Mouse (Mus musculus) gastrocnemius, adult 8-10 months (tissue): ENCODE results near the gene Rgl1. TPM values are rescaled to one million over a fixed set of nuclear protein-coding genes. Genes with fewer than 3 reads are reported as not detected.
"Not testable (repeated sequence)": the region's sequence is repeated elsewhere in the genome, so short reads cannot be mapped to it uniquely, and the experiment has no call there.

Experiments
- DNase-seq, 2 experiments: peaks; one replicate each; pipeline ENCODE4 v3.0.0; 2022; ENCODE audit warnings: low spot score in 2 of 2
- total RNA-seq, 4 experiments: library from RNA; stranded (reverse); gene quantifications; 2 replicates each; pipeline ENCODE4 v1.2.4; 2022

The Rgl1 gene
- total RNA-seq, 4 experiments from 2014 or later = 2.9 to 9.4 (median 5.3) TPM

DNA sequence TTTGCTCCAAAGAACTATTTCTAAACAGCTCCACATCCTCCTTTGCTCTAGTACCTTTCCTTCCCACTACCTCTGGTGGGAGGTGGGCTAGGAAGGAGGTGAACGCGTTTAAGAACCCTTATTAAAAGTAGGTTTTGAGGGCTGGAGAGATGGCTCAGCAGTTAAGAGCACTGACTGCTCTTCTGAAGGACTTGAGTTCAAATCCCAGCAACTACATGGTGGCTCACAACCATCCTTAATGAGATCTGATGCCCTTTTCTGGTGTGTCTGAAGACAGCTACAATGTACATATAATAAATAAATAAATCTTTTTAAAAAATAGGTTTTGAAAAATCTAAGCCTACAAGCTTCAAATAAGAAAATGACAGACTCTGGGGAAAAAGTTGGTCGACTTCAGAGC lies 19.3 kb upstream of the Rgl1 start:
- not testable (repeated sequence) for DNase-seq

DNA sequence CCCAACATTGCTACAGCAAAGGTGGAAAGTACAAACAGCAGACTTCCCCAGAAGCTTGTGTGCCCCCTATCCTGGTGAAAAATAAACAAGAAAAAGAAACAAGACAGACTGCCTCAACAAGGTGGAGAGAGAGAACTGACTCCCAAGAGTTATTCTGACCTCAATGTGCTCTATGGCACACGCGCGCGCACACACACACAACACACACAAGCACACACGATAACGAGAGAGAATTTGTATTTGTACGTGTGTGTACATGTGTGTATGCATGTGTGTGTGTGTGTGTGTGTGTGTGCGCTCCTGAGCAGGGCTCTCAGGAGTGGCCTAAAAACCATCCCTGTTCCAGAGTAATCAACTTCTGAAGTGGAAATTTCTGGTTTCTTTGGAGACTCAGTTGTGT lies 18.5 kb upstream of the Rgl1 start:
- no peak for DNase-seq

DNA sequence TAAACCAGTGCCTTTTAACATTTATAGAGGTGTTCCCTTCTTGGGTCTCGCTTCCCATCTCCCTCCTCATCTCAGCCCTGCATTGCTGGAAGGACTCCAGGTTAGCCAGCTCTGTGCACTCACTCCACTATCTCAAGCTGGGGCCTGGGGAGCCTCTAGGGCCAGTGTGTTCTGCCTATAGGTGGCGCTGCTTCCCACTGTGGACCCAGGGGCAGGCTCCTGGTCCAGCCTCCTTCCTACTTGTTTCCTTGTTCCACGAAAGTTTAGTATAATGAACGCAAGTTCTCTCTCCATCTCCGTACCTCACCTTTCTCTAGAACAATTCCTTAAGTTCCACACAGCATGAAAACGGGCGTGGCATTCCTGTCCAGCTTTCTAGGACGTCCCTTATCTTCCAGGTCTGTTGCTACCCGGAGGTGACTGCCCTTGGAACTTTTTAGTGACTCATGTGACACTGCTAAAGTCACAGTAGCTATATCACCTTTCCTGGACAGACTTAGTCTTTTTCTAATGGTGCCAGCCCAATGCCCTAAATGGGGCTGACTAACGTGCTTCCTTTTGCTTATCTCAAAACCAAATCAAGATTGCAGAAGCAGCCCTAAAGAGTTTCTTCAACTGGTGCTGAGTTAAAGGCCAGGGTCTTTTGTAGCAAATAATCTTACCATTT lies 13.1 kb upstream of the Rgl1 start:
- peak; percentile 53 to 55 for DNase-seq

GRCm38 (mm10) chr1:152774601-152775000 lies 8.4 kb upstream of the Rgl1 start:
- not testable (repeated sequence) for DNase-seq

DNA sequence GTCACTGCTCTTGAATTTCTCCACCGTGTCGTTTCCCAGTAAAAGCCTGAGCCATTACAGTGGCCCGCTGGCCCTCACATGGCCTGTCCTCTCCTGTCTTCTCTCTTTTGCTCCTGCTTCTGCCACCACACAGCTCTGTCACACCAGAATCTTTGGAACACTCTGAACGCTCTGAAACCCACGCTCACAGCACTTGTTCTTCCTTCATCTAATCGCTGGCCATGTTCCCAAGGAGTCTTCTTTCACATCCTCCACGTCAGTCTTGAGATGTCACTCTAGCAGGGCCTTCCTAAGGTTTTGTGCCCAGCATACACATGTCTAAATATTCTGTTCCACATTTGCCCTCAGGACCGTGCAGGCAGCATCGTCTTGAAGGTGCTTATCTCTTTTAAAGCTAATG lies 4.9 kb upstream of the Rgl1 start:
- no peak for DNase-seq

GRCm38 (mm10) chr1:152767749-152768488 lies 1.8 kb upstream of the Rgl1 start:
- DNase-seq = peak; percentile 64 to 68

DNA sequence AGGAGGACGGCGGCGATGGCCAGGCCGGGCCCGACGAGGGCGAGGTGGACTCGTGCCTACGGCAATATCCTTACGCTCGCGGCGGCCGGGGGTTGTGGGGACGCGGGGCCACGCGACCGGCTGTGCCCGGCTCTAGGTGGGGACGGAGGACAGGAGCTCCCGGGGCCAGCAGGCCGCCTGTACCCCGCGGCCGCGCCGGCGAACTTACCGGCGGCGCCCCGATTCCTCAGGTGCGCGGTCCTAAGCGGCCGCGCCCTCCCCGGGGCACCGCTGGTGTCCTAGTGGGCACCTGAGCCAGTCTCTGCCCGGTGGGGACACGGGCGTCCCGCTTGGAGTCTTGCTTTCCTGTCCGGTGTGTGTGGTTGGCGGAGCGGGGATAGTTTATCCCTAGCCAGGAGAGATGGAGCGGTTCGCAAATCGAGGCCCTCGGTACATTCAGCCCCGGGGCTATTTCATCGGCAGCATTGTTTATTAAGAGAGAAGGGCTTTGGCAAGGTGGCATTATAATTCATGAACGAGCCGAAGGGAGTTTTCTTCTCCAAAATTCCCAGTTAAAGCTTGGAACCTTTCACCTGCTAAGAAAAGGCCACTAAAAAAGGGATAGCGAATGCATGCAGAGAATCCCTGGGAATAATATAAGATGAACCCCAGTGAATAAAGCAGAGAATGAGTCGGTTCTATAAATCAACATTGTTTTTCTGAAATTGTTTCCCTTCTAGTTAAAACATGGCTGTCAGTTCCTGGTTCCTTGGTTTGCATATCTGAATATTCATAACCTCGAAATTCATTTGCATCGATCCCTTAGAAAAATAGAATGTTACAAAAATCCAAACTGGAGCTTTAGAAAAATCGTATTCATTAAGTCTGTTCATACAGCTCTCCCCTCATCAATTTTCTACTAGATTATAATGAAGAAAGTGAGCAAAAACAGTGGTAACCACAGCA lies 925 bp upstream of the Rgl1 start:
- DNase-seq = peak; percentile 12 to 25

DNA sequence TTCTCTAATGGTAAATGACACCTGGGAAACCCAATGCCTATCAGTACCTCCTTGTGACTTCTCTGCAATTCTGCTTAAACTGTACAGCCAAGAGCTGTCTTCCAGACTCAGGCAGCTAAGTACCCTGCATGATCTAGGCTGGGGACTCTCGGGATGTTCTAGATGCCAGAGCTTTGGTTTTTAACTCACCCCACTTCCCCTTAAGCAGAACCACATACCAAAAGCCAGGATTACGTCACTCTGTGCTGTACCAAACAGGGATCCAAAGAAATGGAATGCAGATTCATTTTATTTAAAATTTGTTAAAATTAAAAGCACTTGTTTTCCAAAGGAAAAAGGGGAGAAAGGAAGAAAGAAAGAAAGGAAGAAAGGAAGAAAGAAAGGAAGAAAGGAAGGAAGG lies 4.4 kb downstream of the Rgl1 start:
- no peak for DNase-seq

DNA sequence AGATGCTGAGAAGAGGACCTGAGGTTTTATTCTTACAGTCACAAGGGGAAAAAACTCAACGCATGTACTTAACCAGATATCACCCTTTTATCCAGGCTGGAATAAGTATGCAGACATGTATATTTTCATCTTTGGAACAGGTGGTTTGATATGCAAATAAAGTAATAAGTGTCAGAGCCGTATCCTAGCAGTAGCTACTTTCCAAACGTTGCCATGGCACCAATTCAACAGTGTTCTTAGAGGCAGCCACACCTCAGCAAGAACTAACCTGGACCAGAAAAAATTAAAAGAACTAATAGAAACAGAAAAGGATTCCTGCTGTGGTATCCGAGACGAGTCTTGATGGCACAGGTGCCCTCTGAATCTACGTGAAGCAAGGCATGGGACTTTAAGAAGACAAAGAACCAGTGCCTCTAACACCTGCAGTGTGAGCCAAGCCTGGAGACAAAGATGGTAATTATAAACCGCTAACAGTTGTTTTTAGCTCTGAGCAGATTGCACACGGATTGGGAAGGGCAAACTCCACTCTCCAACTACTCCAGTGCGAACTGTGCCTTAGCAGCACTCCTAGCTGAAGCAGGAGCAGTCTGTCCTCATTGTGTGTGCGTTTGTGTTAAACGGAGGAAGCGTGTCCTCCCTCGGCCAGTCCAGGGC lies 15.7 kb downstream of the Rgl1 start, which contains the start of gene Apobec4:
Apobec4 (plus strand) TSS at position 240 of the 654 bp plus-strand sequence.
- no peak for DNase-seq

GRCm38 (mm10) chr1:152749276-152749675 lies 16.9 kb downstream of the Rgl1 start:
- DNase-seq = no peak

GRCm38 (mm10) chr1:152746426-152746825 lies 19.7 kb downstream of the Rgl1 start:
- DNase-seq = peak; percentile 65 to 71

DNA sequence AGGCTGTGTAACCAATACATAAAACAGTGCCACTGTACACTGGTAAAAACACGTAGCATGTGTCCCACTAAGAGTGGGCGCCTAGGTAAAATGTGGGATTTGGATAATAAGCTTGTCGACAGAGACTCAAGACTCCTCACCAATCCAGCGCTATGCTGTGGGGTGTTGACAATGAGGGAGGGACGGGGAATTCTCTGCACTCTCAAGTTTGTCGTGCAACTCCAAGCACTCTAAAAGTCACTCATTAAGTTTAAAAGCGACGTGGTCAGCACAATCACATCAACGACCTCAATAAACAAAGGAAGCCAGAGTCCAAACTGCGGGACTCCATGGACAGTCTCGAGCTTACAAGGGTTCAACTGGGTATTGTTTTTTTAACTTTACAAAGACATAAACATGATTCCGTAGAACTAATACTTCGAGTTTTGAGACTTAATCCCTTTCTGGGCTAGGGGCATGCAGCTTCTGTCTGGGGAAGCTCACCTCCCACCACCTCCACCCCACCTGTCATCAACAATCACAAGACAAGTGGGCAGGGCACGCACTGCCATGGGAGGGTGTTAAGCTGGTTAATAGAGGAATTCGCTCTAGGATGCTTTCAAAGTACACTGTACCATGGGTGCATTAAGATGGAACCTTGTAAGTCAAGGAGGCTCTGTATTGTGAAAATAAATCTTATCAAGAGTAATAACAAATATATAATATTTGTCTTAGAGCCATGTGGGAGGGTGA lies 22.9 kb downstream of the Rgl1 start:
- DNase-seq = no peak

- no peak for DNase-seq
These were observed 26.8 kb downstream of the Rgl1 start for GRCm38 (mm10) chr1:152739374-152739773.

DNA sequence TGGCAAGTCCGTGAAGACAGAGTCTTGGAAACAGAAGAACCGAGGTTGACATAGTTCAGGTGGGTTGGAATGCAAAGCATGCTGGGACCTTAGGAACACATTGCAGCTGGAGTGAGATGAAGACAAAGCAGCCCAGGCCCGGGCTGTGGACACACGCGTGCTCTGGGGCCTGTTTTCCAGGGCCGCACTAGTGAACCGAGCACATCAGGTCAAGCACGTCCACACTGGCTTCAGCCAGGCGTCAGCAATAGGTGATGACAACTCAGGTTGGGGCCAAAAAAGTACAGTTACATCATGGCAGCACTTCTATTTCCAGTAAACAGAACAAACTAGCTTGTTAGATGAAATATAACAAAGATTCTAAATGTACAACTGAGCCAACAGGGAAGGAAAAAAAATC lies 27.4 kb downstream of the Rgl1 start:
- no peak for DNase-seq

DNA sequence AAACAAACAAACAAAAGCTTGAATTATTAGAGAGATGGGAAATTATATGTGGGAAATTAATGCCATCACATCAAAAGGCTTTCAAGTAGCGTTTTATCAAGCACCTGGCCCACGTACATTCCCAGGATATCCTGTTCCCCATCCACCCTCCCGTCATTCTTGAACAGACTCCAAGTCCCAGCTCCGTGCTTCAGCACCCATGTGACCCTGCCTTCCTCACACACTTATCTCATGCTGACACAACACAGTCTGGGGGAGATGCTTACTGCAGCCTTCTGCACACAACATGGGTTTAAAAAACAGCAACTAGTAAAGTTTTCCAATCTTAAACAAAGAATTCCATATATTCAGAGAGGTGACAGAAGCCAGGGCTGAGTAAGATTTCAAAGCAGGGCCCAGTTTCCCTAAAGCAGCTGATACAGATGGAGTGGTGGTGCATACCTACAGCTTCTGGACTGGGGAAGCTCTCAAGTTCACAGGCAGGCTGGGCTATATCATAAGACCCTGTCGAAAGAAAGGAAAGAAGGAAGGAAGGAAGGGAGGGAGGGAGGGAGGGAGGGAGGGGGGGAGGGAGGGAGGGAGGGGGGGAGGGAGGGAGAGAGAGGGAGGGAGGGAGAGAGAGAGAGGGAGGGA lies 38.4 kb downstream of the Rgl1 start:
- no peak for DNase-seq

DNA sequence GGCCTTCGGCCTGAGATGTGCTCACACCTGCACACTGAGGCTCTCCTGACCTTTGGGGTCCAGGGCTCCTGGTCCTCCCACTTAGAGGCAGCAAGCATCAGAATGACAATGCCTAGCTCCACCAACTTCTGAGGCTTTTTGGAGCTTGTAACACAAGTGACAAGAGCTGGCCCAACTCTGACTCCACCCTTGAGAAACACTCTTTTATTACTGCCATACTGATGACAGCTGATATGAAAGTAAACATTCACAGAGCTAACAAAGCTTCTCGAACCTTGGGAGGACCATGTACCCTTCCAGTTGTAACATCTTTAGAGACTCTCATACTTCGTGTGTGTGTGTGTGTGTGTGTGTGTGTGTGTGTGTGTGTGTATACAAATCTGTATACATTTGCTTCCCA lies 40.1 kb downstream of the Rgl1 start:
- DNase-seq = no peak

- no peak for DNase-seq
These were observed 41.9 kb downstream of the Rgl1 start for GRCm38 (mm10) chr1:152724286-152724685.

GRCm38 (mm10) chr1:152721535-152722198 lies 44.5 kb downstream of the Rgl1 start:
- DNase-seq = no peak

- DNase-seq = no peak
These were observed 45.2 kb downstream of the Rgl1 start for GRCm38 (mm10) chr1:152720969-152721368.

DNA sequence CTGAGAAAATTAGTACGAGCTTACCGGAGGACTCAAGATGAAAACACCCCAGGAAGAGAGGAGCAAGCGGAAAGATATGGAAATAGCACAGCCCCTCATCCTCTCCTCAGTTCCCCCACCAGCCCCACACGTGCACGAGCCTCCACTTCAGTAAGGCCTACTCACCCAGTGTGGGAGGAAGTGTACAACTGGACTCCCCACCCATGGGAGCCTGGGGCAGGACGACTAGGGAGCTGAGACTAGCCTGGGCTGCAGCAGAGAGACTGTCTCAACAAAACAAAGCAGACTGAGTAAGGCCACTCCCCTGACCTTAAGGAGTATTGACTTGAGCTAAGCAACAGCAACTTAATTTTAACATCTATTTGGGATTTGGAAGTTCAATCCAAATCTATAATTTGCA lies 48.0 kb downstream of the Rgl1 start:
- DNase-seq = no peak
